Mouse (Mus musculus) hindbrain, embryonic 11.5 days (tissue): ENCODE measurements at regions not wholly inside any gene's neighbourhood (a gene's known extent, or its start where the extent isn't known, plus 50 kb on each side); places are given as distances from the start of the nearest gene placed in this dataset.

ENCODE experiments used
- ATAC-seq: fragments of 200-750 bp; cut with Nextera tagmentation; 2 replicates; pipeline ENCODE4 v1.8.0; 2017; ENCODE audit warnings: mild to moderate bottlenecking, moderate TSS enrichment, moderate library complexity; ENCODE audit not compliant: low FRiP score
- DNase-seq: peaks from one replicate; pipeline ENCODE4 v3.0.0-alpha.2; 2015; ENCODE audit warnings: low spot score
- H3K27ac ChIP-seq: fragments of 300-500 bp; sonication (generic); 2 replicates; pipeline ENCODE4 v1.5.1; 2014; ENCODE audit warnings: mild to moderate bottlenecking, low read depth, low read length
- H3K27me3 ChIP-seq: fragments of 300-500 bp; sonication (generic); 2 replicates; pipeline ENCODE4 v1.6.1; 2014; ENCODE audit warnings: mild to moderate bottlenecking, low read length, moderate library complexity, mixed read lengths; ENCODE audit not compliant: control insufficient read depth, insufficient read depth
- H3K36me3 ChIP-seq: fragments of 300-500 bp; sonication (generic); 2 replicates; pipeline ENCODE4 v1.6.1; 2014; ENCODE audit warnings: mild to moderate bottlenecking, low read length, moderate library complexity, mixed read lengths; ENCODE audit not compliant: control insufficient read depth, insufficient read depth
- H3K4me1 ChIP-seq: fragments of 300-500 bp; sonication (generic); replicated peaks from 2 replicates; pipeline ENCODE4 v1.6.1; 2014; ENCODE audit warnings: low read length, mixed read lengths; ENCODE audit not compliant: control insufficient read depth, insufficient read depth
- H3K4me2 ChIP-seq: fragments of 300-500 bp; sonication (generic); replicated peaks from 2 replicates; pipeline ENCODE4 v1.6.1; 2014; ENCODE audit warnings: mild to moderate bottlenecking, low read depth, low read length
- H3K4me3 ChIP-seq: fragments of 300-500 bp; sonication (generic); 2 replicates; pipeline ENCODE4 v1.5.1; 2014; ENCODE audit warnings: low read depth, low read length
- H3K9ac ChIP-seq: fragments of 300-500 bp; sonication (generic); 2 replicates; pipeline ENCODE4 v1.6.1; 2014; ENCODE audit warnings: low read depth, low read length
- H3K9me3 ChIP-seq: fragments of 300-500 bp; sonication (generic); 2 replicates; pipeline ENCODE4 v1.6.1; 2016; ENCODE audit warnings: low read length; ENCODE audit not compliant: control insufficient read depth
- WGBS: fragments of 180-500 bp; shearing (Covaris S2); extraction: QIAGEN DNeasy Blood & Tissue Kit; methylation state at CpG from one replicate; pipeline ENCODE4 v1.1.7; 2014; 5-methylcytosine and 5-hydroxymethylcytosine counted together

DNA sequence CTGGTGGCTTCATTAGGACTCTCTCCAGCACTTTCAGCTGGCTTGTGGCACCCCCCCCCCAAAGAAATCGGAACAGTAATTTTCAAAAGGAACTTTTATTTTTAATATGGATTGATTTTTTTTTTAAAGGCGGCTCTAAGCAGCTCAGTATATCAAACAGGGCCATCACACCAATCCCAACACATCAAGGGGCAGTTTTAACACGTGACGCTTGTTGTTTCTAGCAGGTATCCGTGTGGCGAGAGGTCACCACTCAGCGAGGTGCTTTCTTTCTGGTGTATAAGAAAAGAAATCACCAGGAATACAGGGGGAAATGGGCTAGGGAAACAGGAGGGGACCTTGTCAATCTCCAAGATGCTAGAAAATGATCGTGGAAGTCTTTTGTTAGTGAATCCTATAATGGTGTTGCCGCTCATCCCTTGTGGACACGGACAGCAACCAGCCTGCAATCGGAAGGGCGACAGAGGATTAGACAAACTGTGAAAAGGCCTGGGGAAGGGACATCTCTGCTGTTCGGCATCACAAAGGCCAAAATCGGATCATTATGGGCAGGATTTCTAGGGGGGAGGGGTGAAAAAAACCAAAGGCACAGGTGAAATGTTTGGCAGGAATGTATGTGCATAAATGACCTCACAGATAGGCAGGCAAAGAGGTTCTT is 503.7 kb upstream of the Atp11b start:
- 70% methylated on average over 14 of the region's 14 CpGs for WGBS
- Histone ChIP-seq H3K27me3 (no peaks in the 10 kb centered on the region), H3K9me3 (no peaks in the 10 kb centered on the region), H3K27ac (no peak overlapping the region), H3K4me2 (no peak overlapping the region), H3K4me3 (no peak overlapping the region), H3K9ac (no peak overlapping the region), H3K4me1 (peaks cover 3% of the 10 kb centered on the region; the same call in 1 of the 2 replicates), H3K36me3 (no peaks in the 10 kb centered on the region)
- DNase-seq = no peak
- no peak for ATAC-seq

DNA sequence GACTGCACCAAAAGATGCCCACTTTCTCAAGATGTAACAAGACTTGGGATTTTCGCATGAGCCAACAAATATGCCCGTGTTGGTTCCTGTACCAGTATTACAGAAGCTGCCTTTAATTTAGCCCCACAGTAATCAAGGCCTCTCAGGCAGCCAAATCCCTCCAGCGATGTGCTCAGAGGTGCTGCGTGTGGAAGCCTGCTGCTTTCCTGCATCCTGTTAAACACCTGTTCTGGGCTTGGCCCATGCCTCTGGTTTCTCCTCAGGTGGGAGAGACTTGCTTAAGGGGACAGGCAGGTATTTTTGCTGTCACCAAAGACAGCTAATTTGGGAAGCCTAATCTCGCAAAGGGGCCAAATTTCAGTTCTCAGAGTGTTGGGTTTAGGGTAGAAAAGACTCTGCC is 500.0 kb upstream of the Atp11b start:
- ATAC-seq (no peak), DNase-seq (no peak)
- no peaks in the 10 kb centered on the region for H3K9me3 ChIP-seq
- no peak overlapping the region for H3K4me2 ChIP-seq
- no peaks in the 10 kb centered on the region for H3K36me3 ChIP-seq
- no peak overlapping the region for H3K9ac ChIP-seq
- no peaks in the 10 kb centered on the region for H3K4me1 ChIP-seq
- WGBS = 68% methylated on average over 5 of the region's 5 CpGs
- no peak overlapping the region for H3K27ac ChIP-seq
- no peak overlapping the region for H3K4me3 ChIP-seq
- no peaks in the 10 kb centered on the region for H3K27me3 ChIP-seq

- 85% methylated on average over 6 of the region's 6 CpGs for WGBS
- Histone ChIP-seq H3K4me3 (no peak overlapping the region), H3K4me2 (no peak overlapping the region), H3K4me1 (no peaks in the 10 kb centered on the region), H3K27me3 (no peaks in the 10 kb centered on the region), H3K9ac (no peak overlapping the region), H3K9me3 (no peaks in the 10 kb centered on the region), H3K36me3 (no peaks in the 10 kb centered on the region), H3K27ac (no peak overlapping the region)
- DNase-seq (no peak), ATAC-seq (no peak)
These were observed 493.0 kb upstream of the Atp11b start for GRCm38 (mm10) chr3:35260936-35261335.

DNA sequence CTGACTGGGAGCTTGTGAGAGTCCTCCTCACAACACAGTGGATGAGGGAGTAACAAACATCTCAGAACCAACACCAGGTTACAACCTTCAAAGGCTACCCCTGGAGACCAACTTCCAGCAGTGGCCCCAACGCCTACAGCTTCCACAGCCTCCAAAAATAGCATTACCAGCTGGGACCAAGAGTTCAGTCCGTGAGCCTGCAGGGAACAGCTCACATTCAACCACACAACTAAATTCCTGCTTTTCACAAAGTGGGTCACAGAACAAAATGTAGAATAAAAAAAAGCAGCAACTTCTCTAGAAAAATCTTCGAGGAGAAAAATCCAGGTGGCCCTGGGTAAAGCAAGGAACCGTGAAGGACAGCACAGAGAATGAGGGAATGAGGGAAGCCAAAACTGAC is 485.0 kb upstream of the Atp11b start:
- no peaks in the 10 kb centered on the region for H3K27me3 ChIP-seq
- no peaks in the 10 kb centered on the region for H3K9me3 ChIP-seq
- DNase-seq (no peak), ATAC-seq (no peak)
- H3K27ac ChIP-seq = no peak overlapping the region
- H3K9ac ChIP-seq = no peak overlapping the region
- no peaks in the 10 kb centered on the region for H3K36me3 ChIP-seq
- H3K4me3 ChIP-seq = no peak overlapping the region
- H3K4me2 ChIP-seq = no peak overlapping the region
- 75% methylated on average over 4 of the region's 4 CpGs for WGBS
- no peaks in the 10 kb centered on the region for H3K4me1 ChIP-seq

DNA sequence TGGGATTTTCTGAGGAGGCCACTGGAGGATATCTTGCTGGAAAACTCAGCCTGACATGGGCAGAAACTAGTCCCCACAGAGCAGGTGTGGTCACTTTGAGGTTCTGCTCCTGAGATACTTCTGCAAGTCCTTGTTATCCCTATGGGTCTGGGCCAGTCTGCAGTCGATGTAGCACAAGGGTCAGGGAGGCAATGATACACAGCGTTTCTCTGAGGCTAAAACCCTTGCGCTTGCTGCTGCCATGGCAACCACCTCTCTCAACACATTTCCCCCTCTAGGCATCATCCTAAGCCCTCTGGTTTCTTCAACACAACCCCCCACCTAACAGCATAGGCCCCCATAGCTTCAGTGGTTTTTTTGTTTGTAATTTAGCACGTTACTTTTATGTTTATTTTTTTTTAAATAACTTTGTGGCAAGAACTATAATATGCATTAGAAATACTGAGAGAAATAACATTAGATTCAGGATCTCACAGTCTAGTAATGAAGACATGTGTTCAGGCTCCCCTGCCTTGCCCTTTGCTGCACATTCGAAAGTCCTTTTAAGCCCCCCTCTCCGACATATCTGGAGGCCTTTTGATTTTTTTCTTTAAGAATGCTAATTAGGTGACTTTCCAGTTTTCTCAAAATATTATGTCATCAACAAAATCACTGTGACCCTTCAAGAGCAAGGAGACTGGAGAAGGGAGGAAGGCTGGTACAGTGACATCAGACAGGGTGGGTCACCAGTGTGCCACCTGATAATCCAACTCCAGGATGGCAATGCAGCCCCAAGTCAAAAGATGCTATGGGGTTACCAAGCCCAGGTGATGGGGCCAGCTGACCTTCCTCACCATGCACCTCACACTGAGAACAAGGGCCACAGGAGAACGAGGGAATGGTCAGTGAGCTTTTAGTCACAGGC is 483.7 kb upstream of the Atp11b start:
- ATAC-seq (peak; percentile 47), DNase-seq (peak; percentile 45)
- H3K9ac ChIP-seq = no peak overlapping the region
- no peak overlapping the region for H3K4me3 ChIP-seq
- H3K36me3 ChIP-seq = no peaks in the 10 kb centered on the region
- no peak overlapping the region for H3K4me2 ChIP-seq
- H3K27ac ChIP-seq = no peak overlapping the region
- no peaks in the 10 kb centered on the region for H3K27me3 ChIP-seq
- no peaks in the 10 kb centered on the region for H3K9me3 ChIP-seq
- H3K4me1 ChIP-seq = no peaks in the 10 kb centered on the region
- WGBS = 51% methylated on average over 7 of the region's 7 CpGs

- Histone ChIP-seq H3K36me3 (no peaks in the 10 kb centered on the region), H3K4me2 (no peak overlapping the region), H3K27ac (no peak overlapping the region), H3K4me3 (no peak overlapping the region), H3K27me3 (no peaks in the 10 kb centered on the region), H3K9me3 (no peaks in the 10 kb centered on the region), H3K9ac (no peak overlapping the region), H3K4me1 (no peaks in the 10 kb centered on the region)
- DNase-seq = no peak
- WGBS = 64% methylated on average over 5 of the region's 5 CpGs
- ATAC-seq = no peak
These were observed 480.4 kb upstream of the Atp11b start for GRCm38 (mm10) chr3:35273546-35273945.

- DNase-seq (no peak), ATAC-seq (no peak)
- no peak overlapping the region for H3K27ac ChIP-seq
- H3K4me3 ChIP-seq = no peak overlapping the region
- no peaks in the 10 kb centered on the region for H3K9me3 ChIP-seq
- H3K27me3 ChIP-seq = no peaks in the 10 kb centered on the region
- no peaks in the 10 kb centered on the region for H3K4me1 ChIP-seq
- WGBS = 76% methylated on average over 5 of the region's 5 CpGs
- no peak overlapping the region for H3K9ac ChIP-seq
- H3K36me3 ChIP-seq = no peaks in the 10 kb centered on the region
- H3K4me2 ChIP-seq = no peak overlapping the region
These were observed 472.9 kb upstream of the Atp11b start for GRCm38 (mm10) chr3:35280981-35281380.

GRCm38 (mm10) chr3:35282106-35282505 is 471.8 kb upstream of the Atp11b start:
- DNase-seq = no peak
- 82% methylated on average over 2 of the region's 2 CpGs for WGBS
- H3K4me3 ChIP-seq = no peak overlapping the region

GRCm38 (mm10) chr3:35294771-35295170 is 459.1 kb upstream of the Atp11b start:
- 88% methylated on average over 1 of the region's 1 CpGs for WGBS
- Histone ChIP-seq H3K9me3 (no peaks in the 10 kb centered on the region), H3K4me2 (no peak overlapping the region), H3K9ac (no peak overlapping the region), H3K4me1 (no peaks in the 10 kb centered on the region), H3K4me3 (no peak overlapping the region), H3K27me3 (no peaks in the 10 kb centered on the region), H3K36me3 (no peaks in the 10 kb centered on the region), H3K27ac (no peak overlapping the region)
- ATAC-seq (no peak), DNase-seq (no peak)

More at GRCm38 (mm10) chr3:35282106-35282505, 471.8 kb upstream of the Atp11b start:
- no peak overlapping the region for H3K27ac ChIP-seq
- H3K36me3 ChIP-seq = no peaks in the 10 kb centered on the region
- ATAC-seq = no peak
- H3K9ac ChIP-seq = no peak overlapping the region
- no peaks in the 10 kb centered on the region for H3K9me3 ChIP-seq
- H3K4me1 ChIP-seq = no peaks in the 10 kb centered on the region
- no peak overlapping the region for H3K4me2 ChIP-seq
- H3K27me3 ChIP-seq = no peaks in the 10 kb centered on the region
